Mouse (Mus musculus) intestine, embryonic 14.5 days (tissue): ENCODE results near the gene Pm20d1. TPM values are rescaled to one million over a fixed set of nuclear protein-coding genes. Genes with fewer than 3 reads are reported as not detected.

Source experiments
- ATAC-seq: fragments of 200-750 bp; cut with Nextera tagmentation; replicated peaks from 2 replicates; pipeline ENCODE4 v1.8.0; 2017; ENCODE audit warnings: low read depth, moderate number of reproducible peaks, moderate TSS enrichment, moderate library complexity; ENCODE audit not compliant: low FRiP score, low TSS enrichment
- DNase-seq: peaks from one replicate; pipeline ENCODE4 v3.0.0-alpha.2; 2018; ENCODE audit warnings: low spot score
- H3K27ac ChIP-seq: fragments of 300-500 bp; sonication (generic); 2 replicates; pipeline ENCODE4 v1.5.1; 2014; ENCODE audit warnings: low read depth, mild to moderate bottlenecking, control low read depth
- H3K27me3 ChIP-seq: fragments of 300-500 bp; sonication (generic); replicated peaks from 2 replicates; pipeline ENCODE4 v1.6.1; 2014; ENCODE audit warnings: low read length, control low read depth; ENCODE audit not compliant: control insufficient read depth, insufficient read depth
- H3K36me3 ChIP-seq: fragments of 300-500 bp; sonication (generic); 2 replicates; pipeline ENCODE4 v1.6.1; 2014; ENCODE audit warnings: low read length, control low read depth; ENCODE audit not compliant: control insufficient read depth, insufficient read depth
- H3K4me1 ChIP-seq: fragments of 300-500 bp; sonication (generic); replicated peaks from 2 replicates; pipeline ENCODE4 v1.6.1; 2014; ENCODE audit warnings: low read length, control low read depth, mixed read lengths; ENCODE audit not compliant: control insufficient read depth, insufficient read depth
- H3K4me2 ChIP-seq: fragments of 300-500 bp; sonication (generic); 2 replicates; pipeline ENCODE4 v1.6.1; 2014; ENCODE audit warnings: low read length
- H3K4me3 ChIP-seq: fragments of 300-500 bp; sonication (generic); 2 replicates; pipeline ENCODE4 v1.5.1; 2014; ENCODE audit warnings: low read depth, low read length, control low read depth, mixed read lengths
- H3K9ac ChIP-seq: fragments of 300-500 bp; sonication (generic); 2 replicates; pipeline ENCODE4 v1.6.1; 2014; ENCODE audit warnings: mild to moderate bottlenecking, low read length
- H3K9me3 ChIP-seq: fragments of 300-500 bp; sonication (generic); 2 replicates; pipeline ENCODE4 v1.6.1; 2016; ENCODE audit warnings: low read length, control low read depth; ENCODE audit not compliant: control insufficient read depth
- WGBS: fragments of 180-500 bp; shearing (Covaris S2); extraction: QIAGEN DNeasy Blood & Tissue Kit; methylation state at CpG from one replicate; pipeline ENCODE4 v1.1.7; 2014; 5-methylcytosine and 5-hydroxymethylcytosine counted together
- polyA plus RNA-seq: library from polyadenylated mRNA; unstranded; fragments of >200 nt; fragmentation: Nextera tagmentation; extraction: Ambion mirVana; gene quantifications from 2 replicates; pipeline ENCODE4 v1.2.1, GENCODE M21; 2014

Pm20d1 gene
- polyA plus RNA-seq, 1 experiment from 2014 or later, result 1.4 TPM

GRCm38 (mm10) chr1:131829279-131829678 is 32.1 kb downstream of the Pm20d1 start:
- Histone ChIP-seq H3K27ac (no peak overlapping the region), H3K4me3 (peak overlapping the region; percentile 61), H3K27me3 (no peaks in the 10 kb centered on the region), H3K9me3 (no peaks in the 10 kb centered on the region), H3K4me1 (peaks cover 14% of the 10 kb centered on the region), H3K4me2 (peak overlapping the region; percentile 80), H3K9ac (peak overlapping the region; percentile 21; the same call in 1 of the 2 replicates), H3K36me3 (peaks cover 23% of the 10 kb centered on the region)
- WGBS, result 47% methylated on average over 5 of the region's 5 CpGs
- DNase-seq (no peak), ATAC-seq (no peak)

- 84% methylated on average over 15 of the region's 15 CpGs for WGBS
Observed at GRCm38 (mm10) chr1:131830561-131830960, 33.4 kb downstream of the Pm20d1 start.

GRCm38 (mm10) chr1:131830971-131831641 is 33.9 kb downstream of the Pm20d1 start:
- WGBS, result 78% methylated on average over 8 of the region's 8 CpGs
- Histone ChIP-seq H3K4me3 (no peak overlapping the region), H3K4me2 (no peak overlapping the region), H3K9ac (no peak overlapping the region), H3K4me1 (peaks cover 14% of the 10 kb centered on the region), H3K9me3 (no peaks in the 10 kb centered on the region), H3K36me3 (peaks cover 23% of the 10 kb centered on the region), H3K27me3 (no peaks in the 10 kb centered on the region), H3K27ac (no peak overlapping the region)
- ATAC-seq (no peak), DNase-seq (no peak)

More at GRCm38 (mm10) chr1:131830561-131830960, 33.4 kb downstream of the Pm20d1 start:
- ATAC-seq (no peak), DNase-seq (no peak)
- Histone ChIP-seq H3K4me3 (no peak overlapping the region), H3K27ac (no peak overlapping the region), H3K4me1 (peaks cover 14% of the 10 kb centered on the region), H3K4me2 (no peak overlapping the region), H3K36me3 (peaks cover 23% of the 10 kb centered on the region), H3K9me3 (no peaks in the 10 kb centered on the region), H3K27me3 (no peaks in the 10 kb centered on the region), H3K9ac (no peak overlapping the region)

- no peak overlapping the region for H3K4me3 ChIP-seq
- no peak overlapping the region for H3K27ac ChIP-seq
- peaks cover 30% of the 10 kb centered on the region for H3K36me3 ChIP-seq
- H3K4me2 ChIP-seq, result no peak overlapping the region
- H3K4me1 ChIP-seq, result no peaks in the 10 kb centered on the region
- no peaks in the 10 kb centered on the region for H3K9me3 ChIP-seq
- ATAC-seq, result no peak
- H3K27me3 ChIP-seq, result no peaks in the 10 kb centered on the region
- no peak for DNase-seq
- WGBS, result 81% methylated on average over 3 of the region's 3 CpGs
- H3K9ac ChIP-seq, result no peak overlapping the region
Observed at GRCm38 (mm10) chr1:131837035-131837434, 39.9 kb downstream of the Pm20d1 start.

GRCm38 (mm10) chr1:131838542-131838941 is 41.4 kb downstream of the Pm20d1 start:
- DNase-seq (no peak), ATAC-seq (no peak)
- WGBS, result 67% methylated on average over 5 of the region's 5 CpGs
- Histone ChIP-seq H3K4me2 (no peak overlapping the region), H3K9ac (no peak overlapping the region), H3K9me3 (no peaks in the 10 kb centered on the region), H3K4me1 (no peaks in the 10 kb centered on the region), H3K27ac (no peak overlapping the region), H3K36me3 (peaks cover 45% of the 10 kb centered on the region), H3K27me3 (no peaks in the 10 kb centered on the region), H3K4me3 (no peak overlapping the region)

- H3K4me2 ChIP-seq, result no peak overlapping the region
- no peak overlapping the region for H3K9ac ChIP-seq
- DNase-seq (no peak), ATAC-seq (no peak)
- H3K27ac ChIP-seq, result no peak overlapping the region
- H3K36me3 ChIP-seq, result peaks cover 46% of the 10 kb centered on the region
- H3K27me3 ChIP-seq, result no peaks in the 10 kb centered on the region
- WGBS, result 50% methylated on average over 2 of the region's 2 CpGs
- H3K9me3 ChIP-seq, result no peaks in the 10 kb centered on the region
- no peak overlapping the region for H3K4me3 ChIP-seq
- H3K4me1 ChIP-seq, result no peaks in the 10 kb centered on the region
Observed at GRCm38 (mm10) chr1:131839279-131839678, 42.1 kb downstream of the Pm20d1 start.

GRCm38 (mm10) chr1:131842221-131842620 is 45.0 kb downstream of the Pm20d1 start:
- no peak for ATAC-seq
- Histone ChIP-seq H3K9ac (no peak overlapping the region), H3K36me3 (peaks cover 71% of the 10 kb centered on the region), H3K9me3 (no peaks in the 10 kb centered on the region), H3K27me3 (no peaks in the 10 kb centered on the region), H3K27ac (no peak overlapping the region), H3K4me3 (no peak overlapping the region), H3K4me1 (no peaks in the 10 kb centered on the region), H3K4me2 (no peak overlapping the region)
- WGBS, result 88% methylated on average over 4 of the region's 4 CpGs
- DNase-seq, result no peak

- Histone ChIP-seq H3K27ac (no peak overlapping the region), H3K4me3 (no peak overlapping the region), H3K4me1 (no peaks in the 10 kb centered on the region), H3K27me3 (no peaks in the 10 kb centered on the region), H3K9ac (no peak overlapping the region), H3K9me3 (no peaks in the 10 kb centered on the region), H3K4me2 (no peak overlapping the region), H3K36me3 (peaks cover 81% of the 10 kb centered on the region)
- ATAC-seq (no peak), DNase-seq (no peak)
- 92% methylated on average over 10 of the region's 10 CpGs for WGBS
Observed at GRCm38 (mm10) chr1:131843758-131844157, 46.6 kb downstream of the Pm20d1 start.

GRCm38 (mm10) chr1:131844883-131845282 is 47.7 kb downstream of the Pm20d1 start:
- H3K4me3 ChIP-seq, result no peak overlapping the region
- DNase-seq (no peak), ATAC-seq (no peak)
- H3K9me3 ChIP-seq, result no peaks in the 10 kb centered on the region
- no peaks in the 10 kb centered on the region for H3K27me3 ChIP-seq
- H3K27ac ChIP-seq, result no peak overlapping the region
- H3K36me3 ChIP-seq, result peaks cover 77% of the 10 kb centered on the region
- no peak overlapping the region for H3K4me2 ChIP-seq
- H3K9ac ChIP-seq, result no peak overlapping the region
- no peaks in the 10 kb centered on the region for H3K4me1 ChIP-seq
- WGBS, result 75% methylated on average over 8 of the region's 8 CpGs
